Mouse (Mus musculus) liver, embryonic 11.5 days (tissue): ENCODE measurements around the gene Edem3. TPM values are rescaled to one million over a fixed set of nuclear protein-coding genes. Genes with fewer than 3 reads are reported as not detected.
A peak's percentile ranks its signal among the peaks of the same experiment; 100 is the strongest.

ENCODE experiments used
- ATAC-seq: fragments of 200-750 bp; cut with Nextera tagmentation; replicated peaks from 2 replicates; pipeline ENCODE4 v1.8.0; 2017; ENCODE audit warnings: moderate number of reproducible peaks, mild to moderate bottlenecking, moderate TSS enrichment, moderate library complexity; ENCODE audit not compliant: low FRiP score
- DNase-seq: peaks from one replicate; pipeline ENCODE4 v3.0.0-alpha.2; 2017; ENCODE audit warnings: low spot score
- H3K27ac ChIP-seq: fragments of 300-500 bp; sonication (generic); 2 replicates; pipeline ENCODE4 v1.5.1; 2014; ENCODE audit warnings: mild to moderate bottlenecking, low read depth, low read length, control low read depth
- H3K27me3 ChIP-seq: fragments of 300-500 bp; sonication (generic); replicated peaks from 2 replicates; pipeline ENCODE4 v1.6.1; 2014; ENCODE audit warnings: low read length, mixed read lengths; ENCODE audit not compliant: control insufficient read depth, insufficient read depth
- H3K36me3 ChIP-seq: fragments of 300-500 bp; sonication (generic); 2 replicates; pipeline ENCODE4 v1.6.1; 2014; ENCODE audit warnings: mild to moderate bottlenecking, low read length, moderate library complexity, mixed read lengths; ENCODE audit not compliant: control insufficient read depth, insufficient read depth
- H3K4me1 ChIP-seq: fragments of 300-500 bp; sonication (generic); replicated peaks from 2 replicates; pipeline ENCODE4 v1.6.1; 2014; ENCODE audit warnings: low read length, mixed read lengths; ENCODE audit not compliant: control insufficient read depth, insufficient read depth
- H3K4me2 ChIP-seq: fragments of 300-500 bp; sonication (generic); 2 replicates; pipeline ENCODE4 v1.6.1; 2014; ENCODE audit warnings: mild to moderate bottlenecking, control low read depth, moderate library complexity
- H3K4me3 ChIP-seq: fragments of 300-500 bp; sonication (generic); 2 replicates; pipeline ENCODE4 v1.5.1; 2014; ENCODE audit warnings: low read depth, low read length, control low read depth
- H3K9ac ChIP-seq: fragments of 300-500 bp; sonication (generic); 2 replicates; pipeline ENCODE4 v1.6.1; 2014; ENCODE audit warnings: low read depth, low read length, control low read depth
- H3K9me3 ChIP-seq: fragments of 300-500 bp; sonication (generic); 2 replicates; pipeline ENCODE4 v1.6.1; 2016; ENCODE audit warnings: low read length, inconsistent platforms, mixed read lengths; ENCODE audit not compliant: control insufficient read depth
- WGBS: fragments of 180-500 bp; shearing (Covaris S2); extraction: QIAGEN DNeasy Blood & Tissue Kit; methylation state at CpG from one replicate; pipeline ENCODE4 v1.1.7; 2014; 5-methylcytosine and 5-hydroxymethylcytosine counted together
- polyA plus RNA-seq: library from polyadenylated mRNA; unstranded; fragments of >200 nt; fragmentation: Nextera tagmentation; extraction: Ambion mirVana; gene quantifications from 2 replicates; pipeline ENCODE4 v1.2.1, GENCODE M21; 2014

The Edem3 gene
- polyA plus RNA-seq: 17.5 and 18.6 TPM in 2 replicates

DNA sequence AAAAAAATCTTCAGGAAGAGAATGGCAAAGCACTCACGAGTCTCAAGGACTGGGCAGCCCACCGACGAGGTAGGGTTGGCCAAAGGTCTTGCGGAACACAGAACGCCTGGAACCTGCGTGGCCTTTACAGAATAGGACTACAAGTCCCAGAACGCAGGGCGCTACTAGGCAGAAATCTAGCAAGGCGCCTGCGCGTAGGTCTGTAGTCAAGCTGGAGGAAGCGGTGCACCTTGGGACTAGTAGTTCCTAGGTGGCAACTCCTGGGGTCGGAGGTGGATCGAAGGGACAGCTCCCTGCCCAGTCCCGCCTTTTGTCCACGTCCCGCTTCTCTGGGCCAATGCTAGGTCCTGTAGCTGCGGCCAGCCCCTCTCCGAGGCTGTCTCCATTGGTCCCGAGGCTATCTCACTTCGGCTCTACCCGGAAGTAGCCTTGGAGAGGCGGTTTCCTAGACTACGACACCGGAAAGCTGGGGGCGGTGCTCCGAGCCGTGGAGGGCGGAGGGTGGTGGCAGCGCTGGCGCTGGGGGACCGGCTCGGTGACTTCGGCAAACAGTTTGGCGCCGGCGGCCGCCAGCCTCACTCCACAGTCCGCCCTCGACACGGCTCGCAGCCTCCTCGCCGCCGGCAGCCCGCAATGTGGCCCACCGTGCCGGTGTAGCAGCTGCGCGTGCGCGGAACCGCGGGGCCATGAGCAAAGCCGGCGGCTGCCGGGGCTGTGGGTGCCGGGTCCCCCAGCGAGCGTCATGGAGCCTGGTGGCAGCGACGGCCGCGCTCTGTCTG, at the start of gene Edem3:
Gene Edem3 (plus strand): TSS at position 491 of the 779 bp plus-strand sequence.
- under 1% methylated on average over 64 of the region's 64 CpGs for WGBS
- DNase-seq: peak; percentile 92

DNA sequence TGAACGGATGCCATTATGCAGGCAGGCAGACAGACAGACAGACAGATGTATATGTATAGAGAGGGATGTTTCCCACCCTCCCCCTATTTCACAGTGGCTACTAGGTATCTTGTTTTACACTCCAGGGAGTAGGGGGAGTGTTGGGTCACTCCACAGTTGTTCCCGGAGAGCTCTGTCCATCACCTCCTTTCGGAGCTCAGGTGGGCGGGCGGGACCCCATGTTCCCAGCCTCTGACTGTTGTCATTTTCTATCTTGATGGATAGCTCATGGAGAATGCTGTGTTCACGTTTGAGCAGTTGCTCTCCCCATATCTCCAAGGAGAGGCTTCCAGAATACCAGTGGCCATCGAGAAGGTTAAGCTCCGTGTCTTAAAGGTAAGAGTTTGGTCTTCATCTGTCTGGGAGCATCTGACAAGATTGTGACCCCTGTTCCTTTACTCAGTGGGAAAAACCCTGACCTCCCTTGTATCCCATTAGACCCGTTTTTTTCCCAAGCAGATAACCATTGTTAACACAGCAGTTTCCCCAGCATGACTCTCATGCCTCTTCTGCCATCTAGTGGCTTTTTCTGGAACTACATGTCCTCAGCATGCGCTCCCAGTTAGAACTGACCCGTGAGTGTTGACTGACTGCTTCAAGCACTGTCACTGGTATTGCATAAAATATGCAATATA, 49.3 kb upstream of the Edem3 start:
- Histone ChIP-seq H3K9ac (no peak overlapping the region), H3K4me1 (peaks cover 11% of the 10 kb centered on the region; the same call in 1 of the 2 replicates), H3K4me2 (no peak overlapping the region), H3K9me3 (no peaks in the 10 kb centered on the region), H3K36me3 (no peaks in the 10 kb centered on the region), H3K4me3 (no peak overlapping the region), H3K27ac (no peak overlapping the region), H3K27me3 (no peaks in the 10 kb centered on the region)
- WGBS: 30% methylated on average over 11 of the region's 11 CpGs
- DNase-seq (peak; percentile 57), ATAC-seq (peak; percentile 70)

More for the DNA sequence above, at the start of gene Edem3:
- ATAC-seq: peak; percentile 98
- Histone ChIP-seq H3K9ac (peak within 1 kb of the TSS; percentile 83), H3K27ac (peak within 1 kb of the TSS; percentile 83), H3K9me3 (no peaks in the 10 kb centered on the region), H3K27me3 (no peaks in the 10 kb centered on the region), H3K4me1 (peaks cover 24% of the 10 kb centered on the region), H3K36me3 (no peaks in the 10 kb centered on the region), H3K4me2 (peak within 1 kb of the TSS; percentile 94), H3K4me3 (peak within 1 kb of the TSS; percentile 94)

DNA sequence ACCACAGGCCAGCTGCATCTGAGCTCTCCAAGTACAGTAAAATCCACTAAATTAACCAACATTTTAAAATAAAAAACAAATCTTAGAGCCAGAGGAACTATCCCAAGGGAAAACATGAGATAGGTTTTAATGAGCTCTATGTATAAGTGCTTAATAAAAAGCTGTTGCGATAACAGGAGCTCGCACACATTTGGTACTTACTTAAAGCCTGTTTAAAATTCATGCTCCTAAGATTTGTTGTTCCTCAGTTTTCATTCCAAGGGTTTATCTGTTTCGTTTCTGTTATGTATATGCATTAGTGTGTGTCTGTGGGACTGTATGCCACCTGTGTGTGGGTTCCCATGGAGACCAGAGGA, 48.8 kb upstream of the Edem3 start:
- Histone ChIP-seq H3K4me1 (peaks cover 11% of the 10 kb centered on the region; the same call in 1 of the 2 replicates), H3K9ac (no peak overlapping the region), H3K4me2 (no peak overlapping the region), H3K9me3 (no peaks in the 10 kb centered on the region), H3K36me3 (no peaks in the 10 kb centered on the region), H3K27me3 (no peaks in the 10 kb centered on the region), H3K4me3 (no peak overlapping the region), H3K27ac (no peak overlapping the region)
- ATAC-seq: 0 out of 2 replicates have a peak, but pooled peaks have one; percentile 4
- WGBS: 78% methylated on average over 3 of the region's 3 CpGs
- no peak for DNase-seq

DNA sequence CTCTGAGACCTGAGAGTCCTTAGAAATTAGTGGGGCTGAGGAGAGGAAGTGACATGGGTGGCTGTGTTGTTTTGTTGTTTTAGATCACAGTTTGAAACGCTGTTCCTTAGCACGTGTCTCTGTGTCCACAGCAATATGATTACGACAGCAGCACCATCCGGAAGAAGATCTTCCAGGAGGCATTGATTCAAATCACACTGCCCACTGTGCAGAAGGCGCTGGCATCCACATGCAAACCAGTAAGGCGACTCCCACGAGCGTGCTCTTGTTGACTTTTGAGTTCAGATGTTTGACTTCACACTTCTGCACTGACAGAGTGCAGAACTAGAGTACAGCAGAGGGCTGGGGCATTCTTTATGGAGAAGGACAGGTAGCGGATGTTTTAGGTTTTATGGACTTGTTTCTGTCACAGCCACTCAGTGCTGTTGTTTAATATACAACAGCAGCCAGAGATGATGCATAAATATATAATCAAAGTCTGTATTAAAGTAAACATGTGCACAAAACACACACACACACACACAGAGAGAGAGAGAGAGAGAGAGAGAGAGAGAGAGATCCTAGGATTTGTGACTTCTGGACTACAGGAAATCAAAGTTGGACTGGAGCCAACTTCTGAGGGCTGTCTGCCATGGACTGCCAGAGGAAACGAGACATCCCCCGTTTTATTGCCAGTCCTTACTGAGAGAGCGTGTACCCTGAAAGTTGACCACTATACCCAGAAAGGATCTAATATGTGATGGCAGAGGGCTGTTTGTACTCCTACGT, 46.0 kb upstream of the Edem3 start:
- Histone ChIP-seq H3K27ac (no peak overlapping the region), H3K4me1 (peaks cover 11% of the 10 kb centered on the region; the same call in 1 of the 2 replicates), H3K4me3 (no peak overlapping the region), H3K9ac (no peak overlapping the region), H3K4me2 (no peak overlapping the region), H3K27me3 (no peaks in the 10 kb centered on the region), H3K9me3 (no peaks in the 10 kb centered on the region), H3K36me3 (no peaks in the 10 kb centered on the region)
- ATAC-seq (no peak), DNase-seq (no peak)
- 63% methylated on average over 13 of the region's 13 CpGs for WGBS

DNA sequence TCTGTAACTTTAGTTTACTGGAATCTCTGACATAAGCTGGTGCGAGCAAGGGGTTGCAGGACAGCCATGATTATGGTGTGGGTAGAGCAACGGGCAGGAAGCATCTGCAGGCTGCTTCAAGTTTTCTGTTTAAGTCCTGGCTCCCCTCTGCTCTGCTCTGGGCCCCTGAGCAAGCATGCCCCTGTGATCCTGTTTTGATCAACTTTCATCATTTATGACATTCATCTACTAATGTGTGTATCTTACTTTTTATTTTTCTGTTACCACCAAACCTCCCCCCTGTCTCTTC, 45.5 kb upstream of the Edem3 start:
- DNase-seq (no peak), ATAC-seq (no peak)
- Histone ChIP-seq H3K36me3 (no peaks in the 10 kb centered on the region), H3K27me3 (no peaks in the 10 kb centered on the region), H3K4me2 (no peak overlapping the region), H3K27ac (no peak overlapping the region), H3K9ac (no peak overlapping the region), H3K4me1 (peaks cover 11% of the 10 kb centered on the region; the same call in 1 of the 2 replicates), H3K4me3 (no peak overlapping the region), H3K9me3 (no peaks in the 10 kb centered on the region)
- WGBS: 59% methylated on average over 2 of the region's 2 CpGs

DNA sequence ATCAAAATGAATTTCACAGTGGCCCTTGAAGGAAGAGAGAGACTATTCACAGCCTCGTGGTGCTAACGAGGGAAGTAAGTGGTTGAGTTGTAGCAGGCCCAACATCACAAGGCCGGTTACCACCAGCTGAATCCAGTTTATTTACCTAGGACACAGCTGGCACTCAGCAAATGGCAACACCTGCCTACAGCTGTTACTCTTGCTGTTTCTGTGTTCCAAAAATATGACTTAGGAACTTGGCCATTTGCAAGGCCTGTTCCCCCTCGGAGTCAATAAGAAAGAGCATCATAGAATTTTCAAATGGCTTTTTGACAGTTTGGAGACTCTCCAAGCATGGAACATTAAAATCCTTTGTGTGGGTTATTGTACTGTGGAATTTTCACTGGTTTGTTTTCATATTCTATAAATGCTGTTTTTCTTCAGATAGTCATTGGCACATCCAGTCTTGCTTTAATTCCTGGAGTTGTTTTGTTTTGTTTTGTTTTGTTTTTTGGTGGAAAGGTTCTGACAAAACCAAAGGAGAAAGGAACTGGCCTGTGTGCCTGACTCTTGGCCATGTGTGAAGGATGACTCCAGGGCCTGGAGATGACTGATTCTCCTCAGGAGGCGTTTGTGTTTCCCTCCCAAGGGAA, 44.6 kb upstream of the Edem3 start:
- no peak overlapping the region for H3K4me3 ChIP-seq
- no peaks in the 10 kb centered on the region for H3K9me3 ChIP-seq
- whole genome bisulfite sequencing: 62% methylated on average over 5 of the region's 5 CpGs

DNA sequence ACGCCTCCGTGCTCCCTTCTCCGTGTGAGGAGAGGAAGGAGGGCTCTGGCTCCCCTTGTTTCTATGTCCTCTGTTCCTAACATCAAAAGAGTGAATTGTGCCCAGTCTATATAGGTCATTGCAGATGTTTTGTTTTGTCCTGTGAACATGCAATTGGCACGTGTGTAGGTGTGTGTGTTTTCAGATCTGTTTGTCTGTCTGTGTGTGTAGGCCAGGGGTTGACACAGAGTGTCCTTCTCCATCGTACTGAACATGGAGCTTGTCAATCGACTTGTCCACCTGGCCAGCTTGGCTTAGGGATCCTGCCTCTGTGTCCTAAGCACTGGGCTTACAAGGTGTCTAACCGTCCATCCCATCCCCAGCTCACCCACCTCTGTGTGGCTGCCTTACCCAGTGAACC, 44.1 kb upstream of the Edem3 start:
- no peak overlapping the region for H3K4me3 ChIP-seq
- no peak overlapping the region for H3K9ac ChIP-seq
- ATAC-seq (no peak), DNase-seq (no peak)
- H3K9me3 ChIP-seq: no peaks in the 10 kb centered on the region
- peaks cover 11% of the 10 kb centered on the region; the same call in 1 of the 2 replicates for H3K4me1 ChIP-seq
- H3K27ac ChIP-seq: no peak overlapping the region
- H3K4me2 ChIP-seq: no peak overlapping the region
- no peaks in the 10 kb centered on the region for H3K27me3 ChIP-seq
- WGBS: 72% methylated on average over 7 of the region's 7 CpGs
- no peaks in the 10 kb centered on the region for H3K36me3 ChIP-seq

More for the DNA sequence above, 44.6 kb upstream of the Edem3 start:
- H3K36me3 ChIP-seq: no peaks in the 10 kb centered on the region
- H3K4me1 ChIP-seq: peaks cover 11% of the 10 kb centered on the region; the same call in 1 of the 2 replicates
- no peaks in the 10 kb centered on the region for H3K27me3 ChIP-seq
- H3K4me2 ChIP-seq: no peak overlapping the region
- ATAC-seq (no peak), DNase-seq (no peak)
- H3K9ac ChIP-seq: no peak overlapping the region
- H3K27ac ChIP-seq: no peak overlapping the region

DNA sequence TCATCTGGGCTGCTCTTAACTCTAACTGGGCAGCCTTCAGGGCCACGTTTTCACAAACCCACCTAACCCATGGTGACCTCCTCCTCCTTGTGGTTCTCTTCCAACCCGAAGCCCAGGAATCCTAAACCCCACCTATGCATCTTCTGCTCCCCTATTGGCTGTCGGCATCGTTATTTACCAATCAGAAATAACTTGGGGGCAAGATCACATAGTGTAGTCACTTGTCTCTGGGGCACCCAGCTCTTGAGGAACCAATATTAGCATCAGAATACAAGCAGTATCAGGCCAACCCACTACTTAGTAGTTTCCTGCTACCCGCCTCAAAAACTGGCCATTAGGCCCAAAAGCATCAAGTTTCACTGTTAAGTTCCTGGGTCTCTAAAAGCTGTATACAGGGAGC, 42.5 kb upstream of the Edem3 start:
- ATAC-seq (no peak), DNase-seq (no peak)
- Histone ChIP-seq H3K27me3 (no peaks in the 10 kb centered on the region), H3K4me2 (no peak overlapping the region), H3K9ac (no peak overlapping the region), H3K4me1 (peaks cover 11% of the 10 kb centered on the region; the same call in 1 of the 2 replicates), H3K36me3 (no peaks in the 10 kb centered on the region), H3K9me3 (no peaks in the 10 kb centered on the region), H3K4me3 (no peak overlapping the region), H3K27ac (no peak overlapping the region)
- WGBS: 53% methylated on average over 5 of the region's 5 CpGs
